Mouse (Mus musculus): ENCODE data around the gene Cdc26. TPM values are rescaled to one million over a fixed set of nuclear protein-coding genes. Genes with fewer than 3 reads are reported as not detected.

The Cdc26 gene
- polyA plus RNA-seq, 1 experiment from 2014 or later, result 93.0 TPM

DNA sequence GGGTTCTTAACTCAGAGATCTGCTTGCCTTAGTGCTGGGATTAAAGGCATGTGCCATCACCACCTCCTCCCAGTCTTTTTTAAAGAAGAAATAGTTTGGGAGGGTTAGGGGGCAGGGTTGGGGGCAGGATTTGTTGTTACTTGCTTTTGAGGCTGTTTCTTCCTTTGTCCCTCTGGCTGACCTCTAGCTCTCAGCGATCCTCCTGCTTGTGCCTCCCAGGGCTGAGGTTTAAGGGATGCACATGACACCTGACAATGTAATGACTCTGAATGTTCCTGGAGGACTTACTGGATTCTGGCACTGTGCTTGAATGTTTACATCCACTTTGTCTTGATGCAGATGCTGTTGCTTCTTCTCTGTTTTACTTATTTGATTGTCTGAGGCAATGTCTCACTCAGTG lies 36.0 kb downstream of the Cdc26 start:
- H3K9ac ChIP-seq (ENCODE audit: low read length), result no peak overlapping the region
- no peak overlapping the region for H3K4me2 ChIP-seq (ENCODE audit: low read length)
- no peak for ATAC-seq (ENCODE audit: insufficient number of reproducible peaks, insufficient read depth, low FRiP score, low read depth)
- WGBS, result 50% methylated on average over 1 of the region's 1 CpGs
- H3K27ac ChIP-seq (replicated peaks in 1 of 2; ENCODE audit: control insufficient read depth in 1 of 2, insufficient read depth in 1 of 2, low read depth in 2 of 2, low read length in 2 of 2), result no peak overlapping the region
- peaks cover 9 to 44% of the 10 kb centered on the region in 2 experiments for H3K4me1 ChIP-seq (ENCODE audit: control insufficient read depth in 2 of 2, insufficient read depth in 2 of 2, low read length in 2 of 2)
- H3K36me3 ChIP-seq (ENCODE audit: control insufficient read depth, insufficient read depth, low read length), result no peaks in the 10 kb centered on the region
- no peak overlapping the region for H3K4me3 ChIP-seq (ENCODE audit: control insufficient read depth in 1 of 2, insufficient read depth in 1 of 2, low read depth in 1 of 2, low read length in 2 of 2)
- no peaks in the 10 kb centered on the region for H3K27me3 ChIP-seq (ENCODE audit: control insufficient read depth, insufficient read depth, low read length)
- H3K9me3 ChIP-seq (ENCODE audit: control insufficient read depth, low read length), result no peaks in the 10 kb centered on the region

DNA sequence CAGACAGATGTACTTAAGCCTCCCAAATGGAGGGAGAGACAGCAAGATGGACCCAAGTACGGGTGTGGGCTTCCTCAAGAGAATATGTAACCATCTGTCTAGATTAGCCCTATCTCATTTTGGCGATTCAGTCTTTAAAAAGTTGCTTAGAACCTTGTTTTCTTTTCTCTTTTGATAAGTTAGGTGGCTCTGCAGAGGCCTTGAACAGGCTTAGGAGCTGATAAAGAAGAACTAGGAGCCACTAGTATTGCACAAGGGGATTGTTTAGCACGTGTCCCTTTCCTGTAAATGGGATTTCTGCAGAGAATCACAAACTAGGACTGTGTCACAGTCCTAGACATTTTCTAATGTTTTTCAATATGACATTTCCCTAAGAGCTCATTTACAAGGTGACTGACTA lies 39.4 kb downstream of the Cdc26 start:
- H3K36me3 ChIP-seq (ENCODE audit: control insufficient read depth, insufficient read depth, low read length), result no peaks in the 10 kb centered on the region
- no peaks in the 10 kb centered on the region for H3K27me3 ChIP-seq (ENCODE audit: control insufficient read depth, insufficient read depth, low read length)
- H3K9ac ChIP-seq (ENCODE audit: low read length), result 0 out of 2 replicates have a peak overlapping the region, but pooled peaks have one; percentile 3
- 14% methylated on average over 3 of the region's 3 CpGs for WGBS
- no peak overlapping the region for H3K4me2 ChIP-seq (ENCODE audit: low read length)
- H3K4me1 ChIP-seq (ENCODE audit: control insufficient read depth in 2 of 2, insufficient read depth in 2 of 2, low read length in 2 of 2), result peaks cover 9 to 35% of the 10 kb centered on the region in 2 experiments
- H3K27ac ChIP-seq (replicated peaks in 1 of 2; ENCODE audit: control insufficient read depth in 1 of 2, insufficient read depth in 1 of 2, low read depth in 2 of 2, low read length in 2 of 2), result no peak overlapping the region
- ATAC-seq (ENCODE audit: insufficient number of reproducible peaks, insufficient read depth, low FRiP score, low read depth), result no peak
- H3K4me3 ChIP-seq (ENCODE audit: control insufficient read depth in 1 of 2, insufficient read depth in 1 of 2, low read depth in 1 of 2, low read length in 2 of 2), result no peak overlapping the region
- H3K9me3 ChIP-seq (ENCODE audit: control insufficient read depth, low read length), result no peaks in the 10 kb centered on the region

DNA sequence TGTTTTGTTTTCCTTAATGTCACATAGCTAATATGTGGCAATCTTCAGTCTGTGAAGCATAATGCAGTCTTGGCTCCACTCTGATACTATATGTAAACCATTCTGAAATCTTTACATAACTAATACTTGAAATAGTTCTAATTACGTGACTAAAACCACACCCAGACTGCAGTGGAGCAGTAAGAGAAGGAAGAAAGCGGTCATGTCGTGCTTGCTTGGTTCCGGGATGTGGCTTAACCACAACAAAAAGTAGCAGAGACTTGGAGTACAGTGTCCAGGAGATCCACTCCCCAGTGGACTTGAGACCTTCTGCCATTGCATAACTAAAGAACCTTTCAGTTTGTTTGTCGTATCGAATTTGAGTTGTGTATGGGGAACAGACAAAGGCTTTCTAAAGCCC lies 40.9 kb downstream of the Cdc26 start:
- Histone ChIP-seq H3K27me3 (ENCODE audit: control insufficient read depth, insufficient read depth, low read length) (no peaks in the 10 kb centered on the region), H3K9me3 (ENCODE audit: control insufficient read depth, low read length) (no peaks in the 10 kb centered on the region), H3K4me3 (ENCODE audit: control insufficient read depth in 1 of 2, insufficient read depth in 1 of 2, low read depth in 1 of 2, low read length in 2 of 2) (no peak overlapping the region), H3K9ac (ENCODE audit: low read length) (no peak overlapping the region), H3K27ac (replicated peaks in 1 of 2; ENCODE audit: control insufficient read depth in 1 of 2, insufficient read depth in 1 of 2, low read depth in 2 of 2, low read length in 2 of 2) (no peak overlapping the region), H3K36me3 (ENCODE audit: control insufficient read depth, insufficient read depth, low read length) (no peaks in the 10 kb centered on the region), H3K4me1 (ENCODE audit: control insufficient read depth in 2 of 2, insufficient read depth in 2 of 2, low read length in 2 of 2) (peaks cover 5 to 28% of the 10 kb centered on the region in 2 experiments), H3K4me2 (ENCODE audit: low read length) (no peak overlapping the region)
- ATAC-seq (ENCODE audit: insufficient number of reproducible peaks, insufficient read depth, low FRiP score, low read depth), result no peak
- 91% methylated on average over 6 of the region's 6 CpGs for WGBS

DNA sequence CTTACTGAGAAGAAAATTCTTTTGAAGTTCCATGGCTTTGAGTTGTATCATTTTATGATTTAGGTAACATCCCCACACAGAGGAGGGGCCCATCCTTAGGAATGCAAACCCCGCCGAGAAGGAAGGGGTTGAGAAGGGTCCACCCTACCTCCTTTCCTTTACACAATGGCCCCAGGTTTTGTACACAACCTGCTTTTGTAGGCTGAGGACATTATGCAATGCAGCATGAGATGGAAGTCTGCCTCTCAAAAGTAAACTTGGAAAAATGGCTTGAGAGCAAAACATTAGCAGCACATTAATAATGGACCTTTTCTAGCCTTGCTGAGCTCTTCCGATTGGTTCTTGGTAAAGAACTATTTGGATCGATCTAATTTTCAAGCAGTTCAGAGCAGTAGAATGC lies 42.2 kb downstream of the Cdc26 start:
- H3K9ac ChIP-seq (ENCODE audit: low read length), result no peak overlapping the region
- H3K27me3 ChIP-seq (ENCODE audit: control insufficient read depth, insufficient read depth, low read length), result no peaks in the 10 kb centered on the region
- no peak for ATAC-seq (ENCODE audit: insufficient number of reproducible peaks, insufficient read depth, low FRiP score, low read depth)
- H3K9me3 ChIP-seq (ENCODE audit: control insufficient read depth, low read length), result no peaks in the 10 kb centered on the region
- no peak overlapping the region for H3K4me3 ChIP-seq (ENCODE audit: control insufficient read depth in 1 of 2, insufficient read depth in 1 of 2, low read depth in 1 of 2, low read length in 2 of 2)
- WGBS, result 79% methylated on average over 4 of the region's 4 CpGs
- no peak overlapping the region for H3K4me2 ChIP-seq (ENCODE audit: low read length)
- peaks cover 3 to 25% of the 10 kb centered on the region in 2 experiments for H3K4me1 ChIP-seq (ENCODE audit: control insufficient read depth in 2 of 2, insufficient read depth in 2 of 2, low read length in 2 of 2)
- no peaks in the 10 kb centered on the region for H3K36me3 ChIP-seq (ENCODE audit: control insufficient read depth, insufficient read depth, low read length)
- no peak overlapping the region for H3K27ac ChIP-seq (replicated peaks in 1 of 2; ENCODE audit: control insufficient read depth in 1 of 2, insufficient read depth in 1 of 2, low read depth in 2 of 2, low read length in 2 of 2)

DNA sequence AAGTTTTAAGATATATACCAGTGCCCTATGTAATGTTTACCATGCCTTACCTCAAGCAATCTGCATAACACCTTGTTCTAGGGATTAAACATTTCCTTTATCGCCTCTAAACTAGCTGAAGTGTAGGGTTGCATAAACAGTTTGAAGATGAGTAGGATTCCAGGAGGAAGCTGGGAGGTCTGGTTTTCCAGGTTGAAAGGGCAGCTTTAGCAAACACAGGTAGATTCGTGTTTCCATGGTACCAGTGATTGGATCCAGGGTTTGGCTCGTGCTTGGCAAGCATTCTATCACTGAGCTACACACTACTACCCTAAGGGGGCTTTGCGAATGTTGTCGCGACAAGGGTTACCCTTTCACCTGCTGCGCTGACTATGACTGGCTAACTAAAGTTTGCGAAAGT lies 44.1 kb downstream of the Cdc26 start:
- Histone ChIP-seq H3K9me3 (ENCODE audit: control insufficient read depth, low read length) (no peaks in the 10 kb centered on the region), H3K27me3 (ENCODE audit: control insufficient read depth, insufficient read depth, low read length) (no peaks in the 10 kb centered on the region), H3K4me3 (ENCODE audit: control insufficient read depth in 1 of 2, insufficient read depth in 1 of 2, low read depth in 1 of 2, low read length in 2 of 2) (no peak overlapping the region), H3K36me3 (ENCODE audit: control insufficient read depth, insufficient read depth, low read length) (no peaks in the 10 kb centered on the region), H3K9ac (ENCODE audit: low read length) (no peak overlapping the region), H3K4me1 (ENCODE audit: control insufficient read depth in 2 of 2, insufficient read depth in 2 of 2, low read length in 2 of 2) (peaks cover 0 to 19% of the 10 kb centered on the region in 2 experiments; a peak in 2 of 4 replicates), H3K27ac (replicated peaks in 1 of 2; ENCODE audit: control insufficient read depth in 1 of 2, insufficient read depth in 1 of 2, low read depth in 2 of 2, low read length in 2 of 2) (no peak overlapping the region), H3K4me2 (ENCODE audit: low read length) (no peak overlapping the region)
- no peak for ATAC-seq (ENCODE audit: insufficient number of reproducible peaks, insufficient read depth, low FRiP score, low read depth)
- 90% methylated on average over 8 of the region's 8 CpGs for WGBS

DNA sequence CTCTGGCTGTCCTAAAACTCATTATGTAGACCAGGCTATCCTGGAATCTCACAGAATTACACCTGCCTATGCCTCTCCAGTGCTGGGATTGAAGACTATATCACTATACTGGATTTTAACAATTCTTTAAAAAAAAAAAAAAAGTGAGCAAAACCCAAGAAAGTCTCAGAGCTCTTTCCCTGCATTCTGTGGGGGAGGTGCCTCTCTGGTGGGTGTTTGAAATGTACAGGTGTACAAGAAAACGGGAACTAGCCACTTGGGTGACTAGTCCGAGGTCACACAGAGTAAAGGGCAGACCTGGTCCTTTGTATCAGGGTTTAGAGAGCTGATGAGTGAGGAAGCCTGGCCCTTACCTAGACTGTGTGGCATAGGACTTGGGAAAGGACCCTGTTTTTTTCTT lies 46.0 kb downstream of the Cdc26 start:
- Histone ChIP-seq H3K9me3 (ENCODE audit: control insufficient read depth, low read length) (no peaks in the 10 kb centered on the region), H3K4me1 (ENCODE audit: control insufficient read depth in 2 of 2, insufficient read depth in 2 of 2, low read length in 2 of 2) (peaks cover 0 to 15% of the 10 kb centered on the region in 2 experiments; a peak in 3 of 4 replicates), H3K4me3 (ENCODE audit: control insufficient read depth in 1 of 2, insufficient read depth in 1 of 2, low read depth in 1 of 2, low read length in 2 of 2) (no peak overlapping the region), H3K27me3 (ENCODE audit: control insufficient read depth, insufficient read depth, low read length) (no peaks in the 10 kb centered on the region), H3K27ac (replicated peaks in 1 of 2; ENCODE audit: control insufficient read depth in 1 of 2, insufficient read depth in 1 of 2, low read depth in 2 of 2, low read length in 2 of 2) (no peak overlapping the region), H3K4me2 (ENCODE audit: low read length) (no peak overlapping the region), H3K9ac (ENCODE audit: low read length) (no peak overlapping the region), H3K36me3 (ENCODE audit: control insufficient read depth, insufficient read depth, low read length) (0 out of 2 replicates have a peak, but pooled peaks cover 3% of the 10 kb centered on the region)
- no peak for ATAC-seq (ENCODE audit: insufficient number of reproducible peaks, insufficient read depth, low FRiP score, low read depth)
- 73% methylated on average over 2 of the region's 2 CpGs for WGBS

DNA sequence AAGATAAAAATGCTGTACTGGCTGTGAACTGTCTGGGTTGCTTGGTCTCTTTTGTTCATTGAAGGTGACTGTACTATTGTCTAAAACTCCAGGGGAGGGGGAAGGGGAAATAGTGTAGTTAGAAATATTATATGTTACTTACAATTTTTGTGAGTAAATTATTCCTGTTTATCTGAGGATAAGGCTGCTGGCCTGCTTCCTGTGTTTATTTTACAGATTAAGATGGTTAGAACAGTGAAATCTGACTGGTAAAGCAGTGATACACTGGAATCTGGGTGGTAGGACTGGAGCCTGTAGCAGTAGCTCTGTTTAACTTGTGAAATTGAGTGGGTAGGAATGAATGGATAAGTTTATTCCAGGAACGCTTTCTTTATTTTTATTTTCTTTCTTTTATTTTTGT lies 46.4 kb downstream of the Cdc26 start:
- no peak for ATAC-seq (ENCODE audit: insufficient number of reproducible peaks, insufficient read depth, low FRiP score, low read depth)
- H3K9me3 ChIP-seq (ENCODE audit: control insufficient read depth, low read length), result no peaks in the 10 kb centered on the region
- H3K4me3 ChIP-seq (ENCODE audit: control insufficient read depth in 1 of 2, insufficient read depth in 1 of 2, low read depth in 1 of 2, low read length in 2 of 2), result peak overlapping the region in 1 of 2 experiments; percentile 79; a peak in 3 of 4 replicates
- H3K4me1 ChIP-seq (ENCODE audit: control insufficient read depth in 2 of 2, insufficient read depth in 2 of 2, low read length in 2 of 2), result peaks cover 0 to 15% of the 10 kb centered on the region in 2 experiments; a peak in 3 of 4 replicates
- H3K9ac ChIP-seq (ENCODE audit: low read length), result peak overlapping the region; percentile 88
- 72% methylated on average over 1 of the region's 1 CpGs for WGBS
- H3K27me3 ChIP-seq (ENCODE audit: control insufficient read depth, insufficient read depth, low read length), result no peaks in the 10 kb centered on the region
- H3K27ac ChIP-seq (replicated peaks in 1 of 2; ENCODE audit: control insufficient read depth in 1 of 2, insufficient read depth in 1 of 2, low read depth in 2 of 2, low read length in 2 of 2), result peak overlapping the region in 1 of 2 experiments; percentile 82; a peak in 1 of 4 replicates
- 0 out of 2 replicates have a peak, but pooled peaks cover 4% of the 10 kb centered on the region for H3K36me3 ChIP-seq (ENCODE audit: control insufficient read depth, insufficient read depth, low read length)
- peak overlapping the region; percentile 83 for H3K4me2 ChIP-seq (ENCODE audit: low read length)

DNA sequence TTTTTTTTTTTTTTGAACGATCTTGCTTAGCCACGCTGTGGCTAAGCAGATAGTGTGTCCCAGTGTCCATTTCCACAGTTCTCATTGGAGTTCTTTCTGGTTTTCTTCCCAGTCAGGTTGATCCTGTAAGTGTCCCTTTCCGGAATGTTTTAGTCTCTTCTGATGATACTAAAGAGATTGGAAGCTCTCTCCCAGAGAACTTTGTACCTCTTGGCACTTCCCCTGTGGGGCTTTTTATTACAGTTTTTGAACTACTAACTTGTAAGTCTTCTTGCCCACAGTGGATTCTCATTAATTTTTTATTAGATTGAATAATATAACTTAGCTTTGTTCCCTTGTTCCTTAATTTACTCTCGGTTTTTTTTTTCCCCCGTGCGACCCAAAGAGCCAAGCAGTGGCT lies 46.9 kb downstream of the Cdc26 start:
- 22% methylated on average over 6 of the region's 6 CpGs for WGBS
- H3K4me1 ChIP-seq (ENCODE audit: control insufficient read depth in 2 of 2, insufficient read depth in 2 of 2, low read length in 2 of 2), result peaks cover 0 to 15% of the 10 kb centered on the region in 2 experiments; a peak in 3 of 4 replicates
- ATAC-seq (ENCODE audit: insufficient number of reproducible peaks, insufficient read depth, low FRiP score, low read depth), result no peak
- peak overlapping the region in 1 of 2 experiments; percentile 82; a peak in 3 of 4 replicates for H3K27ac ChIP-seq (replicated peaks in 1 of 2; ENCODE audit: control insufficient read depth in 1 of 2, insufficient read depth in 1 of 2, low read depth in 2 of 2, low read length in 2 of 2)
- H3K36me3 ChIP-seq (ENCODE audit: control insufficient read depth, insufficient read depth, low read length), result 0 out of 2 replicates have a peak, but pooled peaks cover 8% of the 10 kb centered on the region
- H3K9ac ChIP-seq (ENCODE audit: low read length), result peak overlapping the region; percentile 88
- H3K4me2 ChIP-seq (ENCODE audit: low read length), result peak overlapping the region; percentile 83
- H3K9me3 ChIP-seq (ENCODE audit: control insufficient read depth, low read length), result no peaks in the 10 kb centered on the region
- peak overlapping the region; percentile 79 to 85; a peak in 3 of 4 replicates for H3K4me3 ChIP-seq (ENCODE audit: control insufficient read depth in 1 of 2, insufficient read depth in 1 of 2, low read depth in 1 of 2, low read length in 2 of 2)
- H3K27me3 ChIP-seq (ENCODE audit: control insufficient read depth, insufficient read depth, low read length), result no peaks in the 10 kb centered on the region

Measured in heart, embryonic 14.5 days (tissue).